Mouse (Mus musculus): ENCODE results near the gene She. TPM values are rescaled to one million over a fixed set of nuclear protein-coding genes. Genes with fewer than 3 reads are reported as not detected.
"Not testable (repeated sequence)": the region's sequence is repeated elsewhere in the genome, so short reads cannot be mapped to it uniquely, and the experiment has no call there.

She gene
- polyA plus RNA-seq, 1 experiment = 3.4 TPM

DNA sequence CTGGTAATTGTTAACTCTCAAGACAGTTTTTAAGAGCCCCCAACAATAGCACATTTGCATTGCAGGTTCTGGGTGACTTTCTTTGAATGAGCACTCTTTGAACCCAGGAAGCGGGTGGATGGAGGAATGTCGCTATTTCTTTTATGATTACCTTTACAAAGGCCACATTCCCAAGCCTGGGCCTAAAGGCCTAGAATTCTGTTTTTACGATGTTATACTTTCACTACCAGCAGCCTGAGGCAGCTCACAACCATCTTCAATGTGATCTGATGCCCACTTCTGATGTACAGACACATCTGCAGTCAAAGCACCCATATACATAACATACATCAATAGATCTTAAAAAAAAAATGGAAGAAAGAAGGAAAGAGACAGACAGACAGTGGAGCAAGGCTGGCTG lies 32.1 kb downstream of the She start:
- not testable (repeated sequence) for DNase-seq (ENCODE audit: low spot score)

DNA sequence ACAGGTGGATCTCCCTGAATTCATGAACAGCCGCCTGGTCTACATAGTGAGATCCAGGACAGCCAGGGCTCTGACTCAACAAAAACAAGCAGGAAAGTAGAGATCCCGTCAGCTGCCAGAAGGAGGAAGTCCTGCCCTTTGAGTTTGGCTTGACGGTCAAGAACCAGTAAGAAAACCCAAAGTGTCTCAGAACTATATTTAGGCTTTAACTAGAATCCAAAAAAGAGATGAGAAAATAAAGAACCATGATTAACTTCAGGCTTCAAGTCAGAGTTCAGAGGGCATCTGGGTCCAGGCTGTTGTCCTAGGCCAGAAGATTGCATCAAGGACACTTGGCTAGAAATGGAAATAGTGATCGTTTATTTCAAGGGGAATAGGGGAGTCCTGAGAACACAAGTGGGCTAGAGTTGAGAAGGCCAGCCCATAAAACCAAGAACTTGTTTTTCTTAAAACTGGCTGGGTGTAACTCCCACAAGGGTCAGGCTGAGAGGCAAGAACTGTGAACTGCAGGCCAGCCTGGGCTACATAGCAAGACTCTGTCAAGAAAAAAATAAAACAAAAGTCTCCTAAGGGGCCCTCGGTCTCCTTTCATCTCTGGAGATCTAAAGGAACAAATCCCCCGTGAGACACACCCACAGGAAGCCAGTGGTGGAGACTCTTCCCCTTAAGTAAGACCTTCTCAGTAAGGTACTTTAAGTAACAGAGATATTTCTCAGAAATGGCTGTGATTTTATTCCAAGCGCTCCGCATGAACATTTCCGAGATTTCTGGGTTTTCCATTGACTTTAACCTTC lies 32.7 kb downstream of the She start:
- DNase-seq (ENCODE audit: low spot score) = no peak

DNA sequence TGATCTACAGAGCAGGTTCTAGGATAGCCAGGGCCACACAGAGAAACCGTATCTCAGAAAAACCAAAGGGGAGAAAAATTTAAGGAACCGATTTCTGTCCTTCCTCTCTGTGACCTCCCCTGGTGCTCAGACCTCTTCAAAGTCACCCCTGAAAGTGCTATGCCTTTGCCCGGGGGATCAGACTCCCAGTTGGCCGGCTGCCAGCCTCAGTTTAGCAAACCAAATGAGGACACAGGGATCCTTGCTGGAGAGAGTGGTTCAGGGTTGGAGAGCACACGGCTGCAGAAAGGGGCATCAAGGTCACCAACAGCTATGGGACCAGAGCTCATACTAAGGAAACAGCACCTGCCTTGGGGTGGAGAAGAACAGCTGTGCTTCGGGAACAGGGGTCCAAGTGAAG lies 33.9 kb downstream of the She start:
- no peak for DNase-seq (ENCODE audit: low spot score)

DNA sequence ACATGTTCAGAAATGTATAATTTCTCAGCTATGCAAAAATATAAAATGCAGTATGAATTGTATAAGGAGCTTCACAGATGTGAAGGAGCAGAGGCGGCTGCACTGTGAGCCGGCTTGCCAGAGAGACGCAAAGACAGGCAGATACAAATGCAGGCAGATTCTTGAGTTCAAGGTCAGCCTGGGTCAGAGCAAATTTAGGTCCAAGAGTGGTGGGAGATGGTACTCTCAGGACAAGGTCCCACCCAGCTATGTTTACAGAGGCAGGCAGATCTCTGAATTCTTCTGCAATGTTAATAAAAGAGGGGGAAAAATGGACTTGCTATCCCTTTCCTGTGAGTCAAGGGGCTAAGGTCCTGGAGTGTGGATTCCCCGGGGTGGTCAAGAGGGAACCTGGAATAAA lies 34.6 kb downstream of the She start:
- no peak for DNase-seq (ENCODE audit: low spot score)

DNA sequence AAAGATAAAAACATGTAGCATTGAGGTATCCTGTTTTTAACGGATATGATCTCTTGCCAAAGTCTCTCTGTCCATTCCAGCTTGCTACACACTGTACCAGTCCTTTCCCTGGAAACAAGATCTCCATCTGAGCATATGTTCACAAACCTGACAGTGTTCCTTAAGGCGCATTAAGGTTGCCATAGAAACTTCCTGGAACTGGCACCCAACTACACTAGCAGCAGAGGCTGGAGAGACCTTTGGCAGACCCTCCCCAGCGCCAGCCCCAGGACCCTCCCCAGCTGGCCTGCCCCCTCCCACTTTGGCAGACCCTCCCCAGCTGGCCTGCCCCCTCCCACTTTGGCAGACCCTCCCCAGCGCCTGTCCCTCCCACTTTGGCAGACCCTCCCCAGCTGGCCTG lies 36.5 kb downstream of the She start:
- DNase-seq (ENCODE audit: low spot score) = no peak

DNA sequence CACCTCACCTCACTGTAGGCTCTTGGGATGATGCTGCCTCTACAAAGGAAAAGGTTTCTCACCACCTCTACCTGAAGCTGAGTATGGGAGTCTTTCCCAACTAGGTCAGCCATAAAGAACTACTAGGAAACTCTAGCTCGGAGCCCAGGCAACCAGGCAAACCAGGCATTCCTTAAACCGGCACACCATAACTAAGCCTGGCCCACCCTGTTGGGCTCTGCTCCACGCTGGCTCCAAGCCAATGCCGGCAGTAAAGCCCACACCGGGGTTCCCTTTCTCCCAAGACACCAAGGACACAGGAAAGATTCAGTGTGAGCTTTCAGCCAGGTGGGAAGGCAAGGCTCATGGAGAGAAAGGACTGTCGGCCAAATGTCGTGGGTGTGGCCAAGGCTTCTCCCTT lies 37.2 kb downstream of the She start:
- no peak for DNase-seq (ENCODE audit: low spot score)

DNA sequence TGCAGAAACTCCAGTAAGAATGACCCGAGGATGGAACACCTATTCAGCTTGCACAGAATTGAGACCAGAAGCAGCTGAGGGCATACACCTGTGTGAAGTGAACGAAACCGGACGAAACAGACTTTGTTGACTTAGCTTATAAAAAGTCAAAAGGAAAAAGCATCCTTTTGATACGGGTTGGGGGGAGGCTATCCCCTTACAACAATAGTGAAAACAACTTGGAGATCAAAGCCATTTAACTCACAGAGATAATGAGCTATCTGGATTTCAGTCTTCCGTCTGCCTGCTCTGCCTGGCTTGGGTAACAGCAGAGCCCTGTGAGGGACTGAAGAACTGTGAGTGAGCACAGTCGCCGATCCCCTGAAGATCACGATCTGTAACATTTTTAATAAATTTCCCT lies 37.8 kb downstream of the She start:
- no peak for DNase-seq (ENCODE audit: low spot score)

DNA sequence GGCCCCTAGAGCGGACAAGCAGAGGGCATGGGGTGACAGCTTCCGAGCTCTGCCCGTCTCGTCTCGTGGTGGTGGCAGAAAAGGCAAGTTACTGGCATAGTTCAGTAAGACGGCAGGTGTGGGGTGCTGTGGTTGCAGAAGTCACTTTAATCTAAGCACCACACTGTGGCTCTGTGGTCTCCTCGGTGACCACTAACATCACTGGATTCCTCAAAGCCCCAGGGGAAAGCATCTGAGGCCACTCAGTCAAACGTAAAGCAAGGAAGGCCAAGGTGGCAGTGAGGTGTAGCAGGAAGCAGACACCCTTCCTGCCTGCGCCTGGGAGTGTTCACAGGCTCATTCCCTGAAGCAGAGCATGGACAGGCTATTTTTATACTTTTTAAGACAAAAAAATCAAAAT lies 38.4 kb downstream of the She start:
- DNase-seq (ENCODE audit: low spot score) = no peak

DNA sequence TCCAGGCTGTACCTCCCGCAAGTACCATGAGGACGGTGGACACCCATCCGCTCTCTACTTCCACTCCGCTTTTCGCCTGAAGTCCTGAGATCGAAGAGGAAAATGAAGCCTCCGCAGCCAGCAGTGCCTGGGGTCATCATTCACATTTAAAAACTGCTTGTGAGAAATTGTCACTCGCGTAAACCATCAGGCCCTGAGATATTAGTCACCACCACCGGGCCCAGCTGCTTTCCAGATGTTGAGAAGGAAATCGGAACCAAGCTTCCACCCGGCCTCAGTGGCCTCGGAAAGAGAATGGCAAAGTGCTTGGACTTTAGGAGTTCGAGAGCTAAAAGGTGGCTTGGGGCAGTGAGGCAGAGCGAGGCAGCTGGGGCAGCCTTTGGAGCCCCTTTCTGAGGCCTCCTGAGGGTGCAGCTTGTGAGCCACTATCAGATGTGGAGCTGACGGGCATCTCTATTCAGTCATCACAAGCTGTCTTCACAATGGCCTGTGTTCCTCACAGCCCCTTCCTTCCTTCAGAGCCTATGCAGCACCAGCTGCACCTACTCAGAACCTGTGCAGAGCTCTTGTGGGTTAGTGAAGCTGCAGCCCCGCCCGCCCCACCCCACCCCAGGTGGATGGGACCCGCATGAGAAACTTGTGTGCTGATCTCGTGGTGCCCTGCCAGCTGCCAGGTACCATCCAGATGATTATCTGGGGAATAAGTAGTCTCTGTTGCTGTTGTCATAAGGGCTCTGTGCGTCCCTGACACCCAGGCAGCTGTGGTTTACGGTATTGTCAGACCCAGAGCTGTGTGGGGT lies 39.5 kb downstream of the She start:
- DNase-seq (ENCODE audit: low spot score) = no peak

DNA sequence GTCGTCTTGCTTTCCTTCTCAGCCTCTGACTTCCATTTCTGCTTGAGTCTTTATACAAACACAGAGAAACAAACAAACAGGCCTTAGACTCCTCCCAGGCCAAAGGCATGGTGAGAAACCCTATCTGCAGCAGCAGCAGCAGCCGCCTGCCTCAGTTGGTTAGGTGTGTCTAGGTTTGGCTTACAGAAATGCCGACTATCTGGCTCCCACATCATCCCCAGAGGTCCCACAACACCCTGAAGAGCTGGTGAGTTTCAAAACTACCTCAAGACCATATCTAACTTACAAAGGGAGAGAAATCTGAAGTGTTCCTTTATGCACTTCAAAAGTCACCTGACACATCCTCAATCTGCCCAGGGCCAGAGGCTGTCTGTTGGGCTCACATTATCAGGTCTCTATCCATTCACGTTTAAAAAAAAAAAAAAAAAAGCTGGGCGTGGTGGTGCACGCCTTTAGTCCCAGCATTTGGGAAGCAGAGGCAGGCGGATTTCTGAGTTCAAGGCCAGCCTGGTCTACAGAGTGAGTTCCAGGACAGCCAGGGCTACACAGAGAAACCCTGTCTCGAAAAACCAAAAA lies 40.3 kb downstream of the She start:
- no peak for DNase-seq (ENCODE audit: low spot score)

DNA sequence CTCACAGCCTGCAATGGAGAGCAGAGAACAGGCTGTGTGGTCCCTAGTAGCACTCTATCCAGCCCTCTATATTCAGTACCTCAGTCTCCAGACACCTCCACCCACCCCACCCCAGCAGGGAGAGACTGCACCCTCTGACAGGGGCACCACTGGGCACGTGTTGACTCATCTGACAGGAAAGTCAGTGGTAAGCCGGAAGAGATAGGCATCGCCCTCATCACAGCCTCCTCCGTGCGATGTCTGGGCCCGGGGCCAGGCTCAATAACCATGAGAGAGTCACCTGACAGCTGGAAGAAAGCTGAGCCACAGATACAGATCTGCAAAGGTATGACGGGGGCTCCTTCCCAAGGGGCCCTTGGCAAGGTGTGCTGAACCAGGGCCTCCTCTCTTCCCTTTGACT lies 41.0 kb downstream of the She start:
- DNase-seq (ENCODE audit: low spot score) = no peak

DNA sequence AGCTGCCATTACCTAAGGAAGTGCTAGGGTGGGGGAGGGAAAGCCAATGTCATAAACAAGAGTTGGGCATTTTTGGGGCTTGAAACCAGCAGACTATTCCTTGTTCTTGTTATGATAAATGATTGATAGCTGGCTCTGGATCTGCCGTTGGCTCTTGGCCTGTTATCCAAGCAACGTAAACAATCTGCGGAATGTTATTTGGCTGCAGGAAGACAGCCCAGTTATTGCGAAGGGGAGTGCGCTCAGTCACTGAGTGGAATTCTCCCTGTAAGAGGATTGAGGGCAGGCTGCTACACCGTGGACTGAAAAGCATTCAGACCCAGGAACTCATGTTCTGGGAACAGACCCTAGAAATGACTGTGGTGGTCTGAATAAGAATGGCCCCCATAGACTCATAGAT lies 41.5 kb downstream of the She start:
- no peak for DNase-seq (ENCODE audit: low spot score)

DNA sequence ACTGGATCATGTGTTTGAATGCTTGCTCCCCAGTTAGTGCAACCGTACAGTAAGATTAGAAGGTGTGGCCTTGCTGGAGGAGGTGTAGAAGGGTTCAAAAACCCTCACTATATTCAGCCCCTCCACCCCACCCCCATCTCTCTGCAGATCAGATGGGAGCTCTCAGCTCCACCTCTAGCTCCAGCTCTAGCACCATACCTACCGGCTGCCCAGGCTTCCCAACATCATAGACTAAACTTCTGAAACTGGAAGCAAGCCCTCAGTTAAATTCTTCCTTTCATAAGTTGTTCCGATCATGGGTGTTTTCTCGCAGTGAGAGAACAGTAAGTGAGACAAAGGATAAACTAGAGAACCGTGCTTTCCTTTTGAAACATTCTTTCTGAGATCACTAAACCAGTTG lies 42.9 kb downstream of the She start:
- DNase-seq (ENCODE audit: low spot score) = no peak

DNA sequence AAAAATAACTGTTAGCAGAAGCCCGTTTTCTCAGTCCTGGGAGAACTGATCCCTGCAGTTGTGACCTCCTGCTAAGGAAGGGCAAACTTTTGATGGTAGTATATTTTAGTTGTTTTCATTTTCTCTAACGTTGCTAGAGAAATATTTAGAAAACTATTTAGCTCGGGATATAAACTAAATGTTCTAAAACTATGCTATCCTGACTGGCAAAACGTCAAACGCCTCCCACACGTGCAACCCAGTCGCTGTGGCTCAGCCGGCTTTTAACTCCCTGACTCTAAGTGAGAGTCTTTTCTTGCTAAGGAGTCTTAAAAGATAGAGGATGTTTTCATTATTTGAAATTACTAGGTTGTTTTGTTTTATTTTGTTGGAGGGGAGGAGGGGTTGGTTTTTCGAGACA lies 43.9 kb downstream of the She start:
- no peak for DNase-seq (ENCODE audit: low spot score)

DNA sequence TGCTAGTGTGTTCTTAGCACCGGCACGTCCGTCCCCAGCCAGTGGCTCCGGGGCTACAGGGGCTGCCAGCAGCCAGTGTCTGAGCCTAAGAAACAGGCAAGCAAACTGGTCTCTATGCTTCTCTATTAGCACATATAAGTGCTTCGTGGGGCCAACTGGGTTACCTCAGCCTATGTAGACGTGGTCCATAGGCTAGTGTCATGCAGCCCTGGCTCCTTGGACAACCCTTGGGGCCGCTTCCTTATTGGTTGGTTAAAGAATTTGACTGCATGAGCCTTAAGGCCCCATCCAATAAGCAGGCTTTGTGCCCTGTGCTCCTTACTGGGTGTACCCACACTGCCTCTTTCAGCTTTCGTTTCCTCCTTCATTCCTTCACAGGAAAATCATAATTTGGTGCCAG lies 44.6 kb downstream of the She start:
- DNase-seq (ENCODE audit: low spot score) = no peak

DNA sequence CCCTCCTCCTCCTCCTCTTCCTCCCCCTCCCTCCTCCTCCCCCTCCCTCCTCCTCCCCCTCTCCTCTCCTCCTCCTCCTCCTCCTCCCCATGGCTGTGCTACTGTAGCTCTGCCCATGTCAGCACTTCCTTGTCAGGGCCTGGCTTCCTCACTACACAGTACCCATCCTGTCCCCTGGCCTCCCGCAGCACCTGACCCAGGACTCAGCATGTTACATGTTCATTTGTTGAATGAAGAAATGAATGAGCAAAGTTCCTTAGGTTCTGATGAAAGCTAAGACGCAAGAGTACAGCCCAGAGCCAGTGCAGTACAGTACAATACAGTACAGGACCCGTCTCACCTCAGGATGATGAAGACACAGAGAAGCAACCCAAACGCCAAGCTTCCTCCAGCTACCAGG lies 45.3 kb downstream of the She start:
- no peak for DNase-seq (ENCODE audit: low spot score)

DNA sequence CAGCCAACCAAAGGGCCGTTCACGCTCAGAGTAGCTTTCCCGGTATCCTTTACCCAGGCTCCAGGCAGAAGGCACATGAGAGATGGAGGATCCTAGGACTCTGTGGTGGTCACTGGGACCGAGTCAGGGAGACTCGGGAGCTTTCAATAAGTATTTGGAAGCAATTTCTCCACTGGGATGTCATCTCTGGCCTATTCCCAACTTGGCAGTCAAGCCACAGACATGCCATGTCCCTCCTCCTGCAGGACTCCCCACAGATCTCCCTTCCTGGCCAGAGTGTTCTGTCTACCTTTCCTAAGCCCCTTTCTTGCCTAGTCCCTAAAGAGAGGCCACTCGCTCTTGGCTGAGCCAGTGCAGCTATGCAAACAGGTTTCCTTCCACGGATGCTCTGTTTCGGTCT lies 46.0 kb downstream of the She start:
- DNase-seq (ENCODE audit: low spot score) = no peak

DNA sequence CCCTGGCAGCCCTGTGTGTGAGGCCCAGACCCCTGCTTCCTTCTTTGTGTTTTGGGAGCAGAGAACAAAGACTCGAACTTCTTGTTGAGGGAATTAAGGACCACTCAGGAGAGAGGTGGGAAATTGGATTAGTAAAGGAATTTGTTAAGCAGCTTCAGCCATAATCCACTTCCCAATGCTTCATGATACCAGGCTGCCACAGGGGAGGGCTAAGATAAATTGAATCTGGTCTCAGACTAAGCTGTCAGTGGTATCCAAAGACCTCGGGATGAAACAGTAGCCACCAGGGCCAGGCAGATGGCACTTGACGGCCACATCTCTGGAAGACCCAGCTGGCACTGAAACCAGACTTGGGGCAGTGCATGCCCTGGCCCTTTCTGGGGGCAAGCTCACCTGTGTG lies 47.3 kb downstream of the She start:
- no peak for DNase-seq (ENCODE audit: low spot score)

DNA sequence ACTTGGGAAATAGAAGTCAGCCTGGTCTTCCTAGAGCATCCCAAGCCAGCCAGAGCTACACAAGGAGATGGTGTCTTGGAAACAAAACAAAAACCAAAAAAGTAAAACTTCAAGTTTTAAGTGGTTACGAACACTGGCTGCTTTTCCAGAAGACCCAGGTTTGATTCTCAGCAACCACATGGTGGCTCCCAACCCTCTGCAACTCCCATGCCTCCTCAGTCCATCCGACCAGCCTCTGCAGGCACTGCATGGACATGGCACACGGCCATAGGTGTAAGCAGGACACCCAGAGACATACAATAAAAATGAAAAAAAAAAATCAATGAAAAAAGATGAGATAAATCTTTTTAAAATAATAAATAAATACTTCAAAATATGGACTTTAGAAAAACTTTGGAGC lies 48.2 kb downstream of the She start:
- DNase-seq (ENCODE audit: low spot score) = no peak

DNA sequence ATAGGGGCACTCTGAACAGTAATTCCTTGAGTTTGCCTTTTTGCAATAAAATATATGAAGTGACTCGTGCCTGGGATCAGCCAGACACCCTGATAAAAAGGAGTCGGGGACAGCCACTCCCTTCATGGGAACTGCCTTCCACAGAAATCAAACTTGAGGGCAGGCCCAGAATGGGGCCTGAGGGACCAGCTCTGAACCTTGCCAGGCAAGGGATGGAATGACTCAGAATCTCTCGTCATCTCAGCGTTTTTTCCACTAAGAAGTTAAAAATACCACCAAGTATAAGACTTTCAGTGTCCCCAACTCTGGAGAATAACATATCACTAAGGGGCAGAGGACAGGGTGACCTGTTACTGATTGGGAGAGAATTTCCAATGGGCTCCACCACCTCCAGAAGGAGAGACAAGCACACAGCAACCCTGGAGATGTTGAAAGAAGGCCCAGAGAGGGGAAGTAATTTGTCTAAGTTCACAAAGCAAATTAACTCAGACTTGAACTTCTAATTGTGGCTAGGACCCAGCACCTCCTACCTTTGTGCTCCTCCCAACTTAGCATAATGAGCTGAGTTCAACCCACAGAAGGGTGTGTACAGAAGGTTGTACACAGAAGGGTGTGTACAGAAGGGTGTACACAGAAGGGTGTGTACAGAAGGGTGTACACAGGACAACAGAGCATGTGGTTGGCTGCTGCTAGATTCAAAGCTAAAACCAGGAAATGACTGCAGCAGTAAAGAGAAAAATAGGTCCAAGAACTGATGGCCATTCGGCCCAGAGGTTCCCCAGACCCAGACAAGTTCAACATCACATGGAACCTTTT lies 49.1 kb downstream of the She start:
- DNase-seq (ENCODE audit: low spot score) = no peak

DNA sequence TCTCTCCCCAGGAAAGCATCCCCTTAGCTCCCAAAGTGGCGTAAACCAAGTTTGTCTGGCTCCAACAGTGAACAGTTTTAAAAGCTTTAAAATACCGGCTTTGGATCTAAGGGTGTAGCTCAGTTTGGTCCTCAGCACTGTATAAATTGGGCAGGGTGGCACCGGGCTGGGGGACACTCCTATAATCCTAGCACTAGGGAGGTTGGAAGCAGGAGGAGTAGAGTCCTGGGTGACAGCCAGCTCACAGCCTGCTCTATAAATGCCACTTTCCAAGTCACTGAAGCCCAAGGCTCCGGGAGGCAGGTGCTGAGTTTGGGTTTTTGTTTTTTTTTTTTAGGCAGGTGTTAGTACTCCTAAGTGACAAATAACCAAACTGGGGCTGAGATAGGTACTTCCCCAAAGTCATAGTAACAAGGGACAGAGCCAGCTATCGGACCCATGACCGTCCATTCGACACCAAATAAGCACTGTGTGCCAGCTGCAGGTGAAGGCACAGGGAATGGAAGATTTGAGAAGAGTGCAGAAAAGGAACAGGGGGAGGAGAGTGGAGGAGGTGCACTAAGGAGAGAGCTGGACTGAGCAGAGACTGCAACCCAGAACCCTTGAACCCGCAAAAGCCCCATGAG lies 51.5 kb downstream of the She start:
- no peak for DNase-seq (ENCODE audit: low spot score)

DNA sequence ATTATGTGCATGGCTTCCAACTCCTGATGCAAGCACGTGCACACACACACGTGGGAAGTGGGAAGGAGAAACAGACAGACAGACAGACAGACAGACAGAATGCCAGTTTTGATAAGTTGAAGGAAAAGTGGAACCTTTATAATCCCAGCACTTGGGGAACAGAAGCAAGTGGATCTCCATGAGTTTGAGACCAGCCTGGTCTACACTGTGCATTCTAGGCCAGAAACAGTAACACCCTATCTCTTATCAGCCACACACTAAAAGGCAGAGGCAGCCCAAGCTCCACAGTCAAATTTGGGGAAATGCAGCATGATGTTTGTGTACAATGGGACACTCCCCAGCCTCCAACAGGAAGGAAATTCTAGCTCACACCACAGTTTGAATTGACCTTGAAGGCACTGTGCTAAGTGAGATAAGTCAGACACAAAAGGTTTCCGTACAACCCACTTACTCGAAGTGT lies 52.4 kb downstream of the She start:
- DNase-seq (ENCODE audit: low spot score) = no peak

Measured in urinary bladder, adult 2 months (tissue).